Mouse (Mus musculus) adrenal gland, postnatal 10 days (tissue): ENCODE measurements at regions not wholly inside any gene's neighbourhood (a gene's known extent, or its start where the extent isn't known, plus 50 kb on each side); places are given as distances from the start of the nearest gene placed in this dataset.

ENCODE experiments used
- DNase-seq: peaks from one replicate; pipeline ENCODE4 v3.0.0; 2021; ENCODE audit warnings: mixed read lengths

DNA sequence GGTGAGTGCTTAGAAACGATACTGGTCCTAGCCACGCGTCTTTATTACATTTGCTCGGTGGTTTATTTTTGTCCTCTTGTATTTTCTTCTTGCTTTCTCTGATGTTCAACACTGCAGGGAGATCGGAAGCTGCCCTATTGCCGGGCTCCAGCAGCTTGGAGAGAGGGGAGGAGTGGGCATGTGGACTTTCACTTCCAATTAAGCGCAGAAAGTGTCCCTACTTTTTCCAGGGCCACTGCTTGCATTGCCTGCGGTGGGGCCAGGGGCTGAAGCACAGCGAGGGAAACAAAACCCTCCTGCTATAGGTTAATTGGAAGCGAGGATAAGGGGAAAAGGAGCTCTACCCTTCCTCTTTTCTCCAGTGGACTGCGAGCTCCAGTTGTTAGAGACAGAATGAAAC, 114.4 kb upstream of the Cdh6 start:
- DNase-seq: no peak

DNA sequence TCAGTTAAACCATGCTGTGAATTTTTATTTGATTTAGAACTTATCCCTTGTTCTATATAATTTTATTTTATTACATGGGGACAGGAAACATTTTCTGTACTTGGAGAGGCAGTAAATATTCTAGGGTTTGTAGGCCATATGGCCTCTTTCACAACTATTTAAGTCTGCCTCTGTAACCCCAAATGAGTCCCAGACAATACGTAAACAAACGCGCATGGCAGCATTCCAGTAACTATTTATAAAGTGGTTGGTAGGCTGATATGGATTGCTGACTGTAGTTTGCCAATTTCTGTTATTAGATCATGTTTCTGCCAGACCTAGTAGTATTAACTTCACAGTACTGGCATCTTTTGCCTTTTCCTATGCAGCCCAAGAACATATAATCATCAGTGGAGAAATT, 111.9 kb upstream of the Cdh6 start:
- DNase-seq: no peak

DNA sequence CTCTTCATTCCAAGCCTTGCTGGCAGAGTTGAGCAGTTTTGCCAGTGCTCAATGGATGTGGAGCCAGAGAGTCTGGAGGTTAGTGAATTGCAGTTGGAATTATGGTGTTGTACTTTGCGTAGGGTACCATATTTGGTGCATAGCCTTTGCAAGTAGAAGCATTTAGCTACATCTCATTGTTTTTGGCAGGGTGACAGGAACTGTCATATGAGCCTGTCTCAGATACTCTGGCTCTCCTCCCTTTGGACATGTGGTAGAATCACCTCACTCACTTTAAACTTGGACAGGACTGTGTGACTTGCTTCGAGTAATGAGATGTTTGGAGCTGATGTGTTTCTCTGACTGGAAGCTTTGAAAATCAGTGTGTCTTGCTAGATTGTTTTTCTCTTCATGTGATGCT, 110.7 kb upstream of the Cdh6 start:
- DNase-seq: no peak

DNA sequence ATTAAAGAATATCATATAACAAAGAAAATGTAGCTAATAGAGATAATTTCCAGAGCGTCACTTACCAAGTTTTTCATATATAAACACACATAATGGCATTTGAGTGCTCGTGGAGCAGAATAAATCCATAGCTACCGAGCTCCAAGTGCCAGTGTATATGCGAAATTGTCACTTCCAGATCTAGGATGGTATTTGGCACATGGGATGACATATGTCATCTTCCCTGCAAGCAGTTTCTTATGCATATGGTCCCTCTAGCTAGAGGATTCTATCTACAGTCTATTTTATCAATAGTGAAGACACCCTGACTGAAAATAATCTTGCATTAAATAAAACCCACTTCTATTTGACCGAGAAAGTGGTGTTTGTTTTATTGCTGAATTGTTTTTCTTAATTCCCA, 109.6 kb upstream of the Cdh6 start:
- DNase-seq: no peak

DNA sequence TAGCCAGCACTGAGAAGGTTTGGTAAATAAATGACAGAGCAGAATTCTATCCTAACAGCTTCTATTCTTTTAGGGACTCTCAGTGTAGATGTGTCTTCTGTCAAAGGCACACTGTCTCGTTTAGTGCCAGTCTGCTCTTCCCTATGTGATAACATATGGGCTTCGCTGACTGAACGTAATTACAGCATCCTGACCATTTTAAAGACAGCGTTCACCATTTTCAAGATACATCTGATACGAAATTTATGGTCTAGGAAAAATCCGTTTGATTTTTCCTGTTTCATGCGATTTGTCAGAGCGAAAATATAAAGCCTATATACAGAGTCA, 103.4 kb upstream of the Cdh6 start:
- no peak for DNase-seq

DNA sequence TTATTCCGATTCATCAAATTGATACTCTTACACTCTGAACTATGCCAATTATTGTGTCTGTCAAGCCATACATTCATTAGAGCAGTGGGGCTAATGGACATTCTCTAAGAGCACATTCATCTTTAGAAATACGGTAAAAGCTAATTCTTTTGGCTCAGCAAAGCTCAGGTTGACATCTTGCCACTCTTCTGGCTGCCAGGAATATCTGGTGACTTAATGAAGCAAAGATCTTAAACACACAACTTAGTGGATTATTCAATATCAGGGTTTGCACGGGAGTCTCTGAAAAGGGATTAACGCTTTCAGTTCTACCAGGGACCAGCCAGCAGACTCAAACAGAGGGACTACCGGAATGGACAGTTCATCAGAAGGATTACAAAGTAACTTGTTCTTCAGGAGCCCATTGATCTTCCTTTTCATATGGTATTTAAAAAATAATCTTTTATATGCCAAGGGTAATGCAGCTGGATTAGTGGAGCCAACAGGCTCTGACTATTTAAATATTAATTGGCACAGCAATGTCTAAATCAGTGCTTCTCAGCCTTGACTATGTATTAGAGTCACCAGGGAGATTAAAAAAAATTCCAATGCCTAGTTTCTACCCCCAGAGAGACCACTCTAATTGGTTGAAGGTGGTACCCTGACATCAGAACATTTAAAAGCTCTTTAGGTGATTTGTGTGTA, 102.9 kb upstream of the Cdh6 start:
- no peak for DNase-seq

DNA sequence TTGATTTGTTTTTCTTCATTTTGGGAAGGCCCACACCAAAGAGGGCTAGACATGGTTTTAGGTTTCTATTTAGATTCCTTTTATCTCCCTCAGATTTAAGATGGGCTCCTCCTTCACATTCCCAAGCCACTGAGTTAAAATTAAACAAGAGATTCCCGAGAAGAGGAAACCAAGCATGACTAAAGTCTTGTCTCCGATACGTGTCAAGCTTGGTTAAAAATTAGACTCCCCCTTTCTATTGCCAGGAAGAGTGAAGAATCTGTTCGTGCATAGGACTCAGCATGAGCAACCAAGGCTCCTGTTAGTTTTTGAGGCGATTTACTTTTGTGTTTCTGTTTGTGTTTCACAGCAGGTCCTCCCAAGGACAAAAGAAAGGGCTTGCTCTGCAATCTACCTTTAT, 101.9 kb upstream of the Cdh6 start:
- no peak for DNase-seq

DNA sequence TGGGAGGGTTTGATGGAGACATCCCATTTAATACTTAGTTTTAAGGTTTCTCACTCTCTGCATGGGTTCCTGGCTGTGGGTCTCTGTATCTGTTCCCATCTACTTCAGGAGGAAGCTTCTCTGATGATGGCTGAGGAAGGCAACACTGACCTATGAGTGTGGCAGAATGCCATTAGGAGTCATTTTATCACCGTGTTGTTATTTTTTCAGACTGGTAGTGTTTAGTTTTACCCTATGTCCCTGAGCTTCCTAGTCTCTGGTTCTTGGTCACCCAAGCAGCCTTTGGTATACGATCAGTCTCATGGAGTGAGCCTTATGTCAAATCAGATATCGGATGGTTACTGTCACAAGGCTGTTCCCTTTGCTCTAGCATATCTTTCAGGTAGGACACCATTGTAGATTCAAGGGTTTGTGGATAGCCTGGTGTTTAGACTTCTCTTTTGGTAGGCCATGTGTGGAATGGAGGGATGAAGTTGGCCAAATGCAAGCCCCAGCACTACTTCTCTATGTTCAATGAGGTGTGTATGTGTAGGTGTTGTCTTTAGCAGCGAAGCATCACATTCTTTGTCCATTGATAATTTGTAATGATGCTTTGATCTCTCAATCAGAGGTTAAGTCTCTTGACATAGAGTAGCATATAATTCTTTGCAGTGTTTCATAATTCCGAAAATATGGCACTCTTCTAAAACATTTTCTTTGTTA, 101.0 kb upstream of the Cdh6 start:
- DNase-seq: no peak

DNA sequence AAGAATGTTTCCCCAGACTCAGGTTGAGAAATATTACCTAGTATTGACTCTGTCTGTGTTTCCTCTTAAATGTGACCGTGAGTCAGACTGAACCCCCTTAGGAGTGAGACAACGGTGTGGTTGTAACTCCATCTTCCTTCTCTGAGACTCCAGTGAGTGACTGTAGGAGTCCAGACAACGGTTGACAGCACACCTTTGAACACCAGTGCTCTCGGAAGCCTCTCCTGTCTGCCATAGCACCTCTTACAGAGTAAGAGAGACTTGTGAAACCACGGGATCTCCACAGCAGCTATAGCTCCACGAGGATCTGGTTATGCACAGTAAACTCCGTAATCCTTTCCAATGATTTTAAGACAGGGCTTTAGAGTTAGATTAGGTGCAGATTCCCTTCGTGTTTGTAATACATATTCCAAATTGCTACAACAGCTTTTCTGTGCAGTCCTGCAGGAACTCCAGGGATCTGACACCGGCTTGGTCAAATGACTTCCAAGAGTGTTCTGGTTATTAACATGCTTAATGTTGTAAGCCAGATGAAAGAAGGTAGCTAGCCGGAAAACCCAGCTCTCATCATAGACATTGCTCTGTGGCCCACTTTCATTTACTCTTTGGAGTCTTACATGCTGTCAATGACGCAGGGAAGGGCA, 72.7 kb upstream of the Cdh6 start:
- no peak for DNase-seq

DNA sequence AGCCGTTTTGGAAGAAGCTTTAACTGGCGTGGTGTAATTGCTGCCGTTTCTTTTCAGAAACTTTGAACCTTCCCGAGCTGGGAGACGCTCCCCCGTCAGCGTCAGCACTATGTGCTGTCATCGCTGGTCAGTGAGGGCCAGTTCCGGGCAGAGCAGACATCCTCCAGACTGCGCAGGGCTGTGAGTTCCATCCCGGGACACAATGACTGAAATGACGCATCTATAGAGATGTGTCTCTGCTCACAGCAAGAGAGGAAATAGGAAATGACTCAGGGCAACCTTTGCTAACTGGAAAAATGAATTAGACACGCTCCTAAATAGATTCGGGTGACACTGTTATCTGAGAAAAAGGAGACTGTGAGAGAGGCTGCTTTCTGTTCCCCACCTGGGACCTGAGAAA, 70.8 kb upstream of the Cdh6 start:
- peak; percentile 14 for DNase-seq

DNA sequence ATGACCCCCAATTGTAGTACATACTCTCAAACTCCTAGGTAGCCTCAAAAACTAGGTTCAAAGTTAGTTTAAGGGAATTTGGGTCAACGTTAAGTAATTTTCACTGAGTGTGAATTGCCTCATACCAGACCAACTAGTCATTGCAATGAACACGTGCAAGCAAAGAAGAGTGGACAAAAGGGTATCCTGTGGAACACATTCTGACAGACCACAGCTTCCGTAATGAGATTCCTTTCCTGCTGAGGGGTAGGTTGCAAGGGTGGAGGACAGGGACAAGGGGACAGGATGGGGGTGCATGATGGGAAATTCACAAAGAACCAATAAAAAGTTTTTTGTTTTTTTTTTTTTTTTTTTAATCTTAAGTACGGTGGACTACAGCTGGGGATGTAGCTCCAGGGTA, 70.1 kb upstream of the Cdh6 start:
- DNase-seq: no peak

DNA sequence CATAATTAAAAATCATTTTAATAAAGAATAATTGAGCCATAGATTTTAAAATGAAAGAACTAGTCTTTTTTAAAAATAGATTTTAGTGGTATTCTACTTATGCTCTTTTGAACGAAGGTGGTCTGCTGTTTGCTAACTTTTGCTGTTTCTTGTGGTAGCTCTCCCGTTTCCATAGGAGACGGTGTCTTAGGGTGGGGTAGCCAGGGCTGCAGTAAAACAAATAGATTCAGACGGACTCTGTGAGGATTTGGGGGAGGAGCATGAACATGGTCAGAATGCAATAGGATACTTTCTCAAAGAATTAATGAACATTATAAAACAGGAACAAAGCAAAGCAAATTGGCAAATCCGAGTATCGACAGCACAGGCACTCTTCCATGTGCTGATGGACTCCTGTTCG, 67.5 kb upstream of the Cdh6 start:
- no peak for DNase-seq

DNA sequence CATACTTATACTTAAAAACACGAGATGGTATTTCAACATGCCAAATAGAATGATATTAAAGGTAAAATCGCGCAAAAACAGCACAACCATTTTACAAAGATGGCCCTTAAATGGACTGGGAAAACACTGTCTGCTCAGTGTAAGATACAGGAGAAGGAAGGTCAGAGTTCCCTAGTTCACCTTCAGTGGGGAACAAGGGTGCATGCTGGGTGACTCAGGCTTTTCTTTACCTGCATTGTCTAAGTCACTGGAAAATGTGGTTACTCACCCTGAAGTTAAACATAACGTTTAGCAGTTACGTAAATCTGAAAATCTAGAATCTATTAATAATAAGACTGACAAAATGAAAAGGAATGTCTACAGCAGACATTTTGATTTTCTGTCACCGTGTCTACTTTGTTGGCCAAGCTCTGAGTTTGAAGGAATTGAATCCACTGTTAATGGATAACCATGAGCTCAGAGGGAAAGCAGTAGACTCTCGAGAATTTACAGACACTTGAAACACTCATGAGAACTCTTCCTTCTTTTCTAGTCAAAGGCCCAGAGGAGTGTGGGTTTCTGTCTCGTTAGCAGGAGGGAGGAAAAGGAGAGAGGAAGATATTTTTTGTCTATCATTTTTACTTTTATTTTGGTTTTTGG, 63.5 kb upstream of the Cdh6 start:
- no peak for DNase-seq

DNA sequence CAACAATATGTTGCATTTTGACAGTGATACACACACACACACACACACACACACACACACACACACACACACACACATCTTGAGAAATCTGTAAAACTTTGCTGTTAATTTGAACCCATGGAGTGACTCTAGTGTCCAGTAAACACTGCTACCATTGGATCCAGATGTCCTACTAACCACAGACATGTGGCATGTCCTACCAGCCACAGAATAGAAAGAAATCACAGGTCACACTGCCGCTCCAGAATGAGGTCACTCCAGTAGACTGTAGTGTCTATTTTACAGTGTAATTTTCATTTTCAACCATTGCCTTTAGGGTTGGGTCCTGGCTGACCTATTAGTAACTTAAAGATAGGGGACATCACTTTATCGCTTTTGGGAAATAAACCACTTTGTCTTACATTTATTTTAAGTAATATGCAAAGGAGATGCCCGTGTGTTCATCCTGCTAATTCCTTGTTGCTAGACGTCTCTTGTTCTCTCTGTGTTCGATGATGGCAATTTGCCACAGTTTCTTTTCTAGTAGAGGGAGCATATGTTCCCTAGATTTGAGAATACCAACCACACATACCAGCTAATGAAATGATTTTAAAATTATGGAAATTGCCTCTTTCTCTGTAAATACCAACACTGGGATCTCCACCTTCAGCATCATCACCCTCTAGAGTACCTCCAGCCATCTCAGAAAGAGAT, 59.2 kb upstream of the Cdh6 start:
- no peak for DNase-seq

DNA sequence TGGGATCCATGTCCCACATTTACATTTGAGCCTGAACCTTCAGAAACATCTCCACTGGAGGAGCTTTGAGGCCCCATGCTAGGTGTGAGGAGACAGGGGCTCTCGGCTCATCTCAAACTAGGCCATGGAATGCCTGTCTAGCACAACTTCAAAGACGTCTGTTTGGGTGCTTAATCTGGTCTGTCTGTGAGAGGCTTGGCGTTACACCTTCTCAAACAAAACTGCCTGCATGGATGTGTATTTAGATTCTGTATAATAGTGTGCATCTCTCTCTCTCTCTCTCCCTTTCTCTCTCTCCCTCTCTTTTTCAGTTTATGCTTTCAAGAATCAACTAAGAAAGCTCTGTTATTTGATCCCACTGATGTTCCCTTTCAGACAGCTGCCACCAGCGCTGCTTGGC, 58.1 kb upstream of the Cdh6 start:
- no peak for DNase-seq

DNA sequence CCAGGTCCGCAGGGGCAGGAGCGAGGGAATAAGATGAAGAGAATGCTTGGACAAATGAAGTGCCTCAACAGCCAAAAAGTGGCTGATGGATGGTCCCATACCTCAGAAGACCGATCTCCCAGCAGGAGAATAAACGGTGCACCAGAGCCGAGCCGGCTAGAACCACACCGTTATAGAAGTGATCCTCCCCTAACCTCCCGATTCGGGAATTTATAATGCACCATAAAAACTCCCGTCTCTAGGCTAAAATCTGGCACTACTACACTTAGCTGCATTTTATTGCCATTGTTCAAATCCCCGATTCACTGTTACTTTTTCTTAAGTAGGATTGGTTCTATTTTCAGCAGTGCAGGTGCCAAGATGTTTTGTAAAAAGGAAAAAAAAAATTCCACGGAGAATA, 54.6 kb upstream of the Cdh6 start:
- no peak for DNase-seq
